Mouse (Mus musculus) midbrain, embryonic 11.5 days (tissue): ENCODE data around the gene Shld2. TPM values are rescaled to one million over a fixed set of nuclear protein-coding genes. Genes with fewer than 3 reads are reported as not detected.
A peak's percentile ranks its signal among the peaks of the same experiment; 100 is the strongest.
"Not testable (repeated sequence)": the region's sequence is repeated elsewhere in the genome, so short reads cannot be mapped to it uniquely, and the experiment has no call there.

Source experiments
- ATAC-seq: fragments of 200-750 bp; cut with Nextera tagmentation; 2 replicates; pipeline ENCODE4 v1.8.0; 2017; ENCODE audit warnings: moderate TSS enrichment, moderate library complexity; ENCODE audit not compliant: low FRiP score
- DNase-seq: peaks from one replicate; pipeline ENCODE4 v3.0.0; 2015; ENCODE audit warnings: low spot score; ENCODE audit errors: missing footprints
- H3K27ac ChIP-seq: fragments of 300-500 bp; sonication (generic); 2 replicates; pipeline ENCODE4 v1.5.1; 2014; ENCODE audit warnings: low read depth, low read length
- H3K27me3 ChIP-seq: fragments of 300-500 bp; sonication (generic); 2 replicates; pipeline ENCODE4 v1.6.1; 2014; ENCODE audit warnings: mild to moderate bottlenecking, low read length, moderate library complexity, mixed read lengths; ENCODE audit not compliant: control insufficient read depth, insufficient read depth
- H3K36me3 ChIP-seq: fragments of 300-500 bp; sonication (generic); 2 replicates; pipeline ENCODE4 v1.6.1; 2014; ENCODE audit warnings: mild to moderate bottlenecking, low read length, moderate library complexity, mixed read lengths; ENCODE audit not compliant: control insufficient read depth, insufficient read depth
- H3K4me1 ChIP-seq: fragments of 300-500 bp; sonication (generic); 2 replicates; pipeline ENCODE4 v1.6.1; 2014; ENCODE audit warnings: low read length; ENCODE audit not compliant: control insufficient read depth, insufficient read depth
- H3K4me2 ChIP-seq: fragments of 300-500 bp; sonication (generic); 2 replicates; pipeline ENCODE4 v1.6.1; 2014; ENCODE audit warnings: mild to moderate bottlenecking, moderate library complexity
- H3K4me3 ChIP-seq: fragments of 300-500 bp; sonication (generic); 2 replicates; pipeline ENCODE4 v1.5.1; 2014; ENCODE audit warnings: low read depth, low read length
- H3K9ac ChIP-seq: fragments of 300-500 bp; sonication (generic); 2 replicates; pipeline ENCODE4 v1.6.1; 2014; ENCODE audit warnings: low read length
- H3K9me3 ChIP-seq: fragments of 300-500 bp; sonication (generic); 2 replicates; pipeline ENCODE4 v1.6.1; 2016; ENCODE audit warnings: low read length; ENCODE audit not compliant: control insufficient read depth
- WGBS: fragments of 180-500 bp; shearing (Covaris S2); extraction: QIAGEN DNeasy Blood & Tissue Kit; methylation state at CpG from one replicate; pipeline ENCODE4 v1.1.7; 2014; 5-methylcytosine and 5-hydroxymethylcytosine counted together
- polyA plus RNA-seq: library from polyadenylated mRNA; unstranded; fragments of >200 nt; fragmentation: Nextera tagmentation; extraction: Ambion mirVana; gene quantifications from 2 replicates; pipeline ENCODE4 v1.2.1, GENCODE M21; 2014

The Shld2 gene
- polyA plus RNA-seq, 1 experiment from 2014 or later = 8.0 TPM

- Histone ChIP-seq H3K9ac (no peak overlapping the region), H3K27ac (no peak overlapping the region), H3K9me3 (no peaks in the 10 kb centered on the region), H3K4me3 (no peak overlapping the region), H3K4me2 (no peak overlapping the region), H3K4me1 (no peaks in the 10 kb centered on the region), H3K27me3 (no peaks in the 10 kb centered on the region), H3K36me3 (peaks cover 8% of the 10 kb centered on the region; the same call in 1 of the 2 replicates)
- WGBS = 91% methylated on average over 9 of the region's 9 CpGs
- no peak for DNase-seq
- no peak for ATAC-seq
Measured at GRCm38 (mm10) chr14:34330657-34331158, 20.4 kb upstream of the Shld2 start.

GRCm38 (mm10) chr14:34327618-34328017, 17.3 kb upstream of the Shld2 start:
- Histone ChIP-seq H3K4me3 (no peak overlapping the region), H3K27ac (no peak overlapping the region), H3K9me3 (no peaks in the 10 kb centered on the region), H3K4me2 (no peak overlapping the region), H3K9ac (no peak overlapping the region), H3K27me3 (no peaks in the 10 kb centered on the region), H3K36me3 (peaks cover 13% of the 10 kb centered on the region; the same call in 1 of the 2 replicates), H3K4me1 (no peaks in the 10 kb centered on the region)
- WGBS = 82% methylated on average over 1 of the region's 1 CpGs
- no peak for DNase-seq
- ATAC-seq = no peak

GRCm38 (mm10) chr14:34326606-34327005, 16.3 kb upstream of the Shld2 start:
- whole genome bisulfite sequencing = 90% methylated on average over 3 of the region's 3 CpGs
- no peaks in the 10 kb centered on the region for H3K27me3 ChIP-seq
- H3K9ac ChIP-seq = no peak overlapping the region
- peaks cover 10% of the 10 kb centered on the region; the same call in 1 of the 2 replicates for H3K36me3 ChIP-seq
- no peaks in the 10 kb centered on the region for H3K9me3 ChIP-seq
- no peak overlapping the region for H3K27ac ChIP-seq
- DNase-seq (peak; percentile 68), ATAC-seq (no peak)
- no peak overlapping the region for H3K4me2 ChIP-seq
- H3K4me3 ChIP-seq = no peak overlapping the region
- no peaks in the 10 kb centered on the region for H3K4me1 ChIP-seq

- Histone ChIP-seq H3K27me3 (no peaks in the 10 kb centered on the region), H3K27ac (no peak overlapping the region), H3K36me3 (peaks cover 10% of the 10 kb centered on the region; the same call in 1 of the 2 replicates), H3K4me2 (no peak overlapping the region), H3K4me3 (no peak overlapping the region), H3K9ac (no peak overlapping the region), H3K9me3 (no peaks in the 10 kb centered on the region), H3K4me1 (no peaks in the 10 kb centered on the region)
- ATAC-seq = no peak
- no peak for DNase-seq
- WGBS = 93% methylated on average over 5 of the region's 5 CpGs
Measured at GRCm38 (mm10) chr14:34323576-34324085, 13.3 kb upstream of the Shld2 start.

- H3K36me3 ChIP-seq = peaks cover 4% of the 10 kb centered on the region; the same call in 1 of the 2 replicates
- DNase-seq (no peak), ATAC-seq (no peak)
- H3K9me3 ChIP-seq = no peaks in the 10 kb centered on the region
- peaks cover 3% of the 10 kb centered on the region for H3K4me1 ChIP-seq
- no peak overlapping the region for H3K27ac ChIP-seq
- H3K27me3 ChIP-seq = no peaks in the 10 kb centered on the region
- no peak overlapping the region for H3K4me2 ChIP-seq
- no peak overlapping the region for H3K9ac ChIP-seq
- H3K4me3 ChIP-seq = no peak overlapping the region
Measured at GRCm38 (mm10) chr14:34318113-34318512, 7.8 kb upstream of the Shld2 start.

GRCm38 (mm10) chr14:34317431-34317830, 7.1 kb upstream of the Shld2 start:
- no peak for DNase-seq
- H3K27me3 ChIP-seq = no peaks in the 10 kb centered on the region
- H3K36me3 ChIP-seq = 0 out of 2 replicates have a peak, but pooled peaks cover 3% of the 10 kb centered on the region
- H3K4me1 ChIP-seq = peaks cover 9% of the 10 kb centered on the region
- H3K9ac ChIP-seq = no peak overlapping the region
- no peaks in the 10 kb centered on the region for H3K9me3 ChIP-seq
- no peak for ATAC-seq
- H3K4me2 ChIP-seq = no peak overlapping the region
- no peak overlapping the region for H3K27ac ChIP-seq
- no peak overlapping the region for H3K4me3 ChIP-seq
- WGBS = 93% methylated on average over 3 of the region's 3 CpGs

GRCm38 (mm10) chr14:34316346-34316745, 6.1 kb upstream of the Shld2 start:
- 0 out of 2 replicates have a peak, but pooled peaks cover 3% of the 10 kb centered on the region for H3K36me3 ChIP-seq
- ATAC-seq = no peak
- no peaks in the 10 kb centered on the region for H3K27me3 ChIP-seq
- no peaks in the 10 kb centered on the region for H3K9me3 ChIP-seq
- H3K4me3 ChIP-seq = no peak overlapping the region
- no peak overlapping the region for H3K9ac ChIP-seq
- 97% methylated on average over 2 of the region's 2 CpGs for WGBS
- H3K4me1 ChIP-seq = peaks cover 15% of the 10 kb centered on the region
- no peak for DNase-seq
- no peak overlapping the region for H3K4me2 ChIP-seq
- H3K27ac ChIP-seq = no peak overlapping the region

GRCm38 (mm10) chr14:34314796-34315195, 4.5 kb upstream of the Shld2 start:
- no peaks in the 10 kb centered on the region for H3K27me3 ChIP-seq
- ATAC-seq (no peak), DNase-seq (no peak)
- no peak overlapping the region for H3K27ac ChIP-seq
- no peaks in the 10 kb centered on the region for H3K9me3 ChIP-seq
- H3K4me2 ChIP-seq = no peak overlapping the region
- H3K36me3 ChIP-seq = 0 out of 2 replicates have a peak, but pooled peaks cover 1% of the 10 kb centered on the region
- H3K4me3 ChIP-seq = no peak overlapping the region
- peaks cover 15% of the 10 kb centered on the region for H3K4me1 ChIP-seq
- H3K9ac ChIP-seq = no peak overlapping the region
- 93% methylated on average over 3 of the region's 3 CpGs for WGBS

- H3K4me1 ChIP-seq = peaks cover 17% of the 10 kb centered on the region
- not testable (repeated sequence) for H3K4me3 ChIP-seq, ATAC-seq, H3K9ac ChIP-seq, H3K27me3 ChIP-seq, H3K4me2 ChIP-seq, H3K27ac ChIP-seq, H3K9me3 ChIP-seq, DNase-seq, H3K36me3 ChIP-seq
- WGBS = 91% methylated on average over 8 of the region's 8 CpGs
Measured at GRCm38 (mm10) chr14:34314383-34314782, 4.1 kb upstream of the Shld2 start.
